In the genomic region with DNA sequence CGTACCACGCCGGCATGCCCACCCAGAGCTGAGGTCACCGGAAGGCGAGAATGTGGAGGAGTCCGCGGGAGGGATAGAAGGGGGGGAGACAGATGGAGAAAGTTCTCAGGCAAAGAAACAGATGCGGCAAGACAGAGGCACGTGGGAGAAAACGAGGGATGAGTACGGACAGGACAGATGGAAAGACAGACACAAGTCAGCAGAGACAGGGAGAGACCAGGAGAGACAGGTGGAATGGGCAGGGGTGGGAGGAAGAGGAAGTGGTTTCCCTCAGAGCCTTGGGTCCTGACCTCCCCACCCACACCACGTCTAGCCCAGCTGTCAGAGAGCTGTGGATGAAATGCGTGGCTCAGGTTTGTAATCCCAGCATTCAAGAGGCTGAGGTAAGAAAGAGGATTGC, we compare ENCODE assay signal across 23 mouse cellular contexts. TPM values are rescaled to one million over a fixed set of nuclear protein-coding genes. Genes with fewer than 3 reads are reported as not detected.
A peak's percentile ranks its signal among the peaks of the same experiment; 100 is the strongest.
DNase-seq lines count a peak whose midpoint lies in the region; ATAC-seq and TF ChIP-seq lines count a peak whose summit lies in the region.
"Had no signal": no experiment of that assay in that cellular context is flagged by ENCODE, and none has a peak within 500 bp of the region (broad histone marks: within the 10 kb centered on the region; RNA-seq: fewer than 3 reads in every experiment).

No protein-coding gene starts in this region.

- H3K9me3 ChIP-seq in E14TG2a.4 (ENCODE audit: low read length): peaks cover 5% of the 10 kb centered on the region; the same call in 1 of the 2 replicates
- no peaks in the 10 kb centered on the region for H3K9me3 ChIP-seq in ES-Bruce4 (replicated peaks; ENCODE audit: control insufficient read depth, insufficient read depth, low read length, poor library complexity, severe bottlenecking)
- H3K9me3 ChIP-seq in forebrain, embryonic 13.5 days (replicated peaks): no peaks in the 10 kb centered on the region
- H3K9me3 ChIP-seq: forebrain, embryonic 10.5 days; hindbrain, embryonic 13.5 days; intestine, embryonic 15.5 days had no signal

- TF ChIP-seq EP300 in ES-Bruce4 (IDR thresholded peaks at IDR 0.05; ENCODE audit: insufficient read depth, low read depth, low read length): no peak

- 80% methylated on average over 13 of the region's 13 CpGs for WGBS in forebrain, embryonic 13.5 days

- peak overlapping the region; percentile 48; the same call in 1 of the 2 replicates for H3K27ac ChIP-seq in layer of hippocampus, adult 2 months
- H3K27ac ChIP-seq in ES-Bruce4 (ENCODE audit: insufficient read depth, low read length): no peak overlapping the region
- no peak overlapping the region for H3K27ac ChIP-seq in forebrain, embryonic 13.5 days
- H3K27ac ChIP-seq: forebrain, embryonic 10.5 days; gastrocnemius, adult 2 months; hindbrain, embryonic 13.5 days; intestine, embryonic 15.5 days had no signal

- no peak overlapping the region for H3K4me2 ChIP-seq in forebrain, embryonic 13.5 days
- H3K4me2 ChIP-seq: heart, embryonic 11.5 days; hindbrain, embryonic 13.5 days; intestine, embryonic 15.5 days had no signal

- H3K36me3 ChIP-seq in E14TG2a.4 (ENCODE audit: insufficient read depth, low read length): no peaks in the 10 kb centered on the region
- no peaks in the 10 kb centered on the region for H3K36me3 ChIP-seq in ES-Bruce4 (ENCODE audit: control insufficient read depth, insufficient read depth, low read length, poor library complexity, severe bottlenecking)
- peaks cover 60% of the 10 kb centered on the region for H3K36me3 ChIP-seq in forebrain, embryonic 13.5 days (ENCODE audit: poor library complexity, severe bottlenecking)
- H3K36me3 ChIP-seq: intestine, embryonic 15.5 days had no signal

- H3K4me1 ChIP-seq in E14TG2a.4 (replicated peaks; ENCODE audit: low read depth, low read length) (peaks cover 38% of the 10 kb centered on the region), ES-Bruce4 (ENCODE audit: control insufficient read depth, insufficient read depth, low read length) (no peaks in the 10 kb centered on the region)
- H3K4me1 ChIP-seq in forebrain, embryonic 13.5 days: no peaks in the 10 kb centered on the region
- H3K4me1 ChIP-seq: hindbrain, embryonic 13.5 days; intestine, embryonic 15.5 days had no signal

- no peak for ATAC-seq in forebrain, embryonic 13.5 days
- ATAC-seq: CD4-positive, CD25-positive, alpha-beta regulatory T cell, adult 4 months; forebrain, embryonic 14.5 days; forebrain, postnatal 0 days; hindbrain, embryonic 16.5 days; intestine, embryonic 15.5 days had no signal

- no peak for DNase-seq in layer of hippocampus, adult 2 months (ENCODE audit: low spot score in 2 of 2)
- DNase-seq in layer of hippocampus, postnatal 36 days: no peak
- DNase-seq in urinary bladder, postnatal 36 days (ENCODE audit: low spot score in 2 of 2): no peak
- DNase-seq: adrenal gland, adult 2 months; adrenal gland, postnatal 25 days; cerebellum, postnatal 10 days; cerebellum, postnatal 36 days; forebrain, postnatal 0 days; gastrocnemius, adult 2 months; gastrocnemius, postnatal 14 days; heart, adult 11 months had no signal

- H3K9ac ChIP-seq in ES-Bruce4 (ENCODE audit: low read depth, poor library complexity, severe bottlenecking): no peak overlapping the region
- no peak overlapping the region for H3K9ac ChIP-seq in forebrain, embryonic 13.5 days
- H3K9ac ChIP-seq: forebrain, postnatal 0 days; hindbrain, embryonic 13.5 days; intestine, embryonic 15.5 days had no signal

- H3K27me3 ChIP-seq in E14TG2a.4 (ENCODE audit: insufficient read depth, low read length) (peaks cover 6% of the 10 kb centered on the region; the same call in 1 of the 2 replicates), ES-Bruce4 (ENCODE audit: control insufficient read depth, insufficient read depth, low read length, poor library complexity, severe bottlenecking) (no peaks in the 10 kb centered on the region)
- no peaks in the 10 kb centered on the region for H3K27me3 ChIP-seq in forebrain, embryonic 13.5 days

- TF ChIP-seq POLR2A in ES-Bruce4 (IDR thresholded peaks at IDR 0.05; ENCODE audit: insufficient read depth, low read length): no peak

- no peak for TF ChIP-seq CTCF in layer of hippocampus, adult 2 months (conservative IDR thresholded peaks at IDR 0.05)
- TF ChIP-seq CTCF in E14TG2a.4 (conservative IDR thresholded peaks at IDR 0.05; ENCODE audit: low read length): no peak
- no peak for TF ChIP-seq CTCF in ES-Bruce4 (IDR thresholded peaks at IDR 0.05; ENCODE audit: low read depth, low read length)

- no peak overlapping the region for H3K4me3 ChIP-seq in layer of hippocampus, adult 2 months
- H3K4me3 ChIP-seq in E14TG2a.4 (replicated peaks; ENCODE audit: low read length): peak overlapping the region; percentile 45
- peak overlapping the region; percentile 22; the same call in 1 of the 2 replicates for H3K4me3 ChIP-seq in ES-Bruce4 (ENCODE audit: low read depth, low read length)
- H3K4me3 ChIP-seq in forebrain, embryonic 13.5 days: no peak overlapping the region
- H3K4me3 ChIP-seq: forebrain, embryonic 10.5 days; gastrocnemius, adult 2 months; hindbrain, embryonic 13.5 days; intestine, embryonic 15.5 days had no signal

RNA-seq across cellular contexts. Expression of a gene that starts 11.8 kb away (rescaled TPM):
- total RNA-seq in layer of hippocampus, adult 2 months (2021): under 1 TPM; 0.22 to 0.33 TPM
- under 1 TPM; 0.20 to 0.46 TPM for total RNA-seq in layer of hippocampus, postnatal 36 days (2021)
- 5.2 and 6.9 TPM in 2 replicates for polyA plus RNA-seq in ES-Bruce4 (2011; ENCODE audit: insufficient read depth, insufficient read length, low read depth, missing spikeins)
- polyA plus RNA-seq in forebrain, embryonic 13.5 days (2015; fragmentation: Nextera tagmentation; extraction: Ambion mirVana): 0.06 TPM in 1 of 2 replicates, not detected in the other
- total RNA-seq: hematopoietic stem cell, adult 5-6 weeks; MEL had no signal
- polyA plus RNA-seq: adrenal gland, adult 2 months; CD4-positive, CD25-positive, alpha-beta regulatory T cell, adult 4 months; forebrain, postnatal 0 days had no signal

RNA-seq across cellular contexts. Expression of a gene that starts 13.3 kb away (rescaled TPM):
- total RNA-seq in layer of hippocampus, adult 2 months (2021): 10 to 100 TPM; 12.8 to 16.5 TPM
- 10 to 100 TPM; 12.9 to 14.8 TPM for total RNA-seq in layer of hippocampus, postnatal 36 days (2021)
- 18.9 and 19.8 TPM in 2 replicates for polyA plus RNA-seq in ES-Bruce4 (2011; ENCODE audit: insufficient read depth, insufficient read length, low read depth, missing spikeins)
- 5.0 and 6.4 TPM in 2 replicates for polyA plus RNA-seq in forebrain, embryonic 13.5 days (2015; fragmentation: Nextera tagmentation; extraction: Ambion mirVana)

RNA-seq across cellular contexts. Expression of a gene that starts 19.9 kb away (rescaled TPM):
- 100 to 1,000 TPM; 133 to 138 TPM for total RNA-seq in layer of hippocampus, adult 2 months (2021)
- total RNA-seq in layer of hippocampus, postnatal 36 days (2021): 100 to 1,000 TPM; 126 to 128 TPM
- polyA plus RNA-seq in ES-Bruce4 (2011; ENCODE audit: insufficient read depth, insufficient read length, low read depth, missing spikeins): 7.2 and 9.3 TPM in 2 replicates
- 12.0 and 12.7 TPM in 2 replicates for polyA plus RNA-seq in forebrain, embryonic 13.5 days (2015; fragmentation: Nextera tagmentation; extraction: Ambion mirVana)
- total RNA-seq: hematopoietic stem cell, adult 5-6 weeks had no signal
- polyA plus RNA-seq: CD4-positive, CD25-positive, alpha-beta regulatory T cell, adult 4 months had no signal

RNA-seq across cellular contexts. Expression of a gene that starts 23.5 kb away (rescaled TPM):
- total RNA-seq in layer of hippocampus, adult 2 months (2021): 100 to 1,000 TPM; 138 to 146 TPM
- 100 to 1,000 TPM; 133 to 154 TPM for total RNA-seq in layer of hippocampus, postnatal 36 days (2021)
- polyA plus RNA-seq in ES-Bruce4 (2011; ENCODE audit: insufficient read depth, insufficient read length, low read depth, missing spikeins): 0.88 TPM in 1 of 2 replicates, not detected in the other
- polyA plus RNA-seq in forebrain, embryonic 13.5 days (2015; fragmentation: Nextera tagmentation; extraction: Ambion mirVana): 2.9 and 4.5 TPM in 2 replicates
- total RNA-seq: gastrocnemius, adult 2 months had no signal
- polyA plus RNA-seq: CD4-positive, CD25-positive, alpha-beta regulatory T cell, adult 4 months had no signal

RNA-seq across cellular contexts. Expression of a gene that starts 48.6 kb away (rescaled TPM):
- total RNA-seq in layer of hippocampus, adult 2 months (2021): 100 to 1,000 TPM; 456 to 514 TPM
- 100 to 1,000 TPM; 379 to 450 TPM for total RNA-seq in layer of hippocampus, postnatal 36 days (2021)
- 686 and 799 TPM in 2 replicates for polyA plus RNA-seq in ES-Bruce4 (2011; ENCODE audit: insufficient read depth, insufficient read length, low read depth, missing spikeins)
- 250 and 254 TPM in 2 replicates for polyA plus RNA-seq in forebrain, embryonic 13.5 days (2015; fragmentation: Nextera tagmentation; extraction: Ambion mirVana)

Comparison
In these comparisons a context has a peak if more than half of its experiments do, and no peak if none do; other contexts are left out.
1. H3K4me3 ChIP-seq: peak in E14TG2a.4 (single experiment) and ES-Bruce4 (single experiment); none in layer of hippocampus, adult 2 months (single experiment) and forebrain, embryonic 13.5 days (single experiment).